Mouse (Mus musculus): ENCODE results near the gene B230104I21Rik. TPM values are rescaled to one million over a fixed set of nuclear protein-coding genes. Genes with fewer than 3 reads are reported as not detected.
A peak's percentile ranks its signal among the peaks of the same experiment; 100 is the strongest.

The B230104I21Rik gene
- total RNA-seq, 2 experiments from 2014 or later = not detected

- DNase-seq = no peak
Observed at GRCm38 (mm10) chr4:154348197-154348786, 12.4 kb downstream of the B230104I21Rik start.

- no peak for DNase-seq
Observed at GRCm38 (mm10) chr4:154352246-154352645, 16.3 kb downstream of the B230104I21Rik start.

GRCm38 (mm10) chr4:154355408-154355807 is 19.5 kb downstream of the B230104I21Rik start:
- DNase-seq = no peak

- no peak for DNase-seq
Observed at GRCm38 (mm10) chr4:154358370-154358769, 22.4 kb downstream of the B230104I21Rik start.

GRCm38 (mm10) chr4:154358816-154359215 is 22.9 kb downstream of the B230104I21Rik start:
- no peak for DNase-seq

GRCm38 (mm10) chr4:154359762-154360300 is 23.9 kb downstream of the B230104I21Rik start:
- no peak for DNase-seq

GRCm38 (mm10) chr4:154360441-154360840 is 24.5 kb downstream of the B230104I21Rik start:
- no peak for DNase-seq

GRCm38 (mm10) chr4:154360850-154361249 is 24.9 kb downstream of the B230104I21Rik start:
- no peak for DNase-seq

GRCm38 (mm10) chr4:154364752-154365151 is 28.8 kb downstream of the B230104I21Rik start:
- DNase-seq = no peak

GRCm38 (mm10) chr4:154366836-154367235 is 30.9 kb downstream of the B230104I21Rik start:
- no peak for DNase-seq

GRCm38 (mm10) chr4:154369089-154369488 is 33.2 kb downstream of the B230104I21Rik start:
- no peak for DNase-seq

- DNase-seq = no peak
Observed at GRCm38 (mm10) chr4:154370841-154371240, 34.9 kb downstream of the B230104I21Rik start.

- no peak for DNase-seq
Observed at GRCm38 (mm10) chr4:154371542-154372247, 35.8 kb downstream of the B230104I21Rik start.

GRCm38 (mm10) chr4:154375939-154376625 is 40.2 kb downstream of the B230104I21Rik start:
- DNase-seq = no peak

- no peak for DNase-seq
Observed at GRCm38 (mm10) chr4:154378876-154379275, 42.9 kb downstream of the B230104I21Rik start.

GRCm38 (mm10) chr4:154385208-154385607 is 49.3 kb downstream of the B230104I21Rik start:
- no peak for DNase-seq

GRCm38 (mm10) chr4:154385918-154386317 is 50.0 kb downstream of the B230104I21Rik start:
- DNase-seq = no peak

GRCm38 (mm10) chr4:154386810-154387209 is 50.9 kb downstream of the B230104I21Rik start:
- no peak for DNase-seq

GRCm38 (mm10) chr4:154389641-154390040 is 53.7 kb downstream of the B230104I21Rik start:
- DNase-seq = no peak

- peak in 1 of 2 experiments; percentile 4 for DNase-seq
Observed at GRCm38 (mm10) chr4:154390333-154391080, 54.6 kb downstream of the B230104I21Rik start.

GRCm38 (mm10) chr4:154392641-154393040 is 56.7 kb downstream of the B230104I21Rik start:
- DNase-seq = peak in 1 of 2 experiments; percentile 8
